Mouse (Mus musculus): ENCODE data around the gene Pecam1. TPM values are rescaled to one million over a fixed set of nuclear protein-coding genes. Genes with fewer than 3 reads are reported as not detected.
A peak's percentile ranks its signal among the peaks of the same experiment; 100 is the strongest.
"Not testable (repeated sequence)": the region's sequence is repeated elsewhere in the genome, so short reads cannot be mapped to it uniquely, and the experiment has no call there.

Gene Pecam1
- total RNA-seq, 2 experiments from 2014 or later, result 18.5 to 19.7 TPM

GRCm38 (mm10) chr11:106773061-106773460 is 22.6 kb upstream of the Pecam1 start:
- no peak for DNase-seq (ENCODE audit: low spot score in 2 of 2)

GRCm38 (mm10) chr11:106770195-106770974 is 20.0 kb upstream of the Pecam1 start:
- DNase-seq (ENCODE audit: low spot score in 2 of 2), result peak in 1 of 2 experiments; percentile 34

DNA sequence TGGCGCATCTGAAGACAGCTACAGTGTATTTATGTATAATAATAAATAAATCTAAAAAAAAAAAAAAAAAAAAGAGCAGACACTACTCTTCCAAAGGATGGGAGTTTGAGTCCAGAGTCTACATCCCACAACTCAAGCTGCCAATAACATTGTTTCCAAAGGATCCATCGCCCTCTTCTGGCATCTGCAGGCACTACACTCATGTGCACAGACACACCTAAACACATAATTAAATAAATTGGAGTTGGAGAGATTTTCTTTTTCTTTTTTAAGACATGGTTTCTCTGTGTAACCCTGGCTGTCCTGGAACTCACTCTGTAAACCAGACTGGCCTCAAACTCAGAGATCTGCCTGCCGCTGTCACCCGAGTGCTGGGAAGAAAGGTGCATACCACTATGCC is 17.1 kb upstream of the Pecam1 start:
- DNase-seq (ENCODE audit: low spot score in 2 of 2), result no peak

DNA sequence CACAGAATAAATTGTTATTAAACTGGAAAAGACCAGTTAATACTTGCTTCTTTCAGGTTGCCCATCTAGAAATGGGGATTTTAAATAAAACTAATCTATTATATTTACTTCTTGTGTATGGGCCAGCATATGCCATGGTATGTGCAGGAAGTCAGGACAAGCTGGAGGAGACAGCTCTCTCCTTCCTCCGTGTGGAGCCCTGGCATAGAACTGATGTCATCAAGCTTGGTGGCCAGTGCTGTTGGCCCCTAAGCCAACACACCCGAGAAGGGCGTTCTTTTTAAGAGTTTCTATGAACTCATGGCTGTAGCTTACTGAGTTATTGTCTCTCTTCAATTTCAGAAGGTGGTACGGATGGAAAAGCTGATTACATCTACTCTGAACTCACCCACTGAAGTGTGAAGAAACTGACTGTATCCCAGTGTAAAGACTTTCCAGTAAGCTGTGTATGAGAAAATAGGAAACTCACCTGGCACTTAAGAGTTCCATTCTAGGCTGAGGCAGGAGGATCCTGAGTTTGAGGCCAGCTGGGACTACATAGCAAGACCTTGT is 16.3 kb upstream of the Pecam1 start:
- DNase-seq (ENCODE audit: low spot score in 2 of 2), result no peak

GRCm38 (mm10) chr11:106762800-106763185 is 12.4 kb upstream of the Pecam1 start:
- DNase-seq (ENCODE audit: low spot score in 2 of 2), result no peak

DNA sequence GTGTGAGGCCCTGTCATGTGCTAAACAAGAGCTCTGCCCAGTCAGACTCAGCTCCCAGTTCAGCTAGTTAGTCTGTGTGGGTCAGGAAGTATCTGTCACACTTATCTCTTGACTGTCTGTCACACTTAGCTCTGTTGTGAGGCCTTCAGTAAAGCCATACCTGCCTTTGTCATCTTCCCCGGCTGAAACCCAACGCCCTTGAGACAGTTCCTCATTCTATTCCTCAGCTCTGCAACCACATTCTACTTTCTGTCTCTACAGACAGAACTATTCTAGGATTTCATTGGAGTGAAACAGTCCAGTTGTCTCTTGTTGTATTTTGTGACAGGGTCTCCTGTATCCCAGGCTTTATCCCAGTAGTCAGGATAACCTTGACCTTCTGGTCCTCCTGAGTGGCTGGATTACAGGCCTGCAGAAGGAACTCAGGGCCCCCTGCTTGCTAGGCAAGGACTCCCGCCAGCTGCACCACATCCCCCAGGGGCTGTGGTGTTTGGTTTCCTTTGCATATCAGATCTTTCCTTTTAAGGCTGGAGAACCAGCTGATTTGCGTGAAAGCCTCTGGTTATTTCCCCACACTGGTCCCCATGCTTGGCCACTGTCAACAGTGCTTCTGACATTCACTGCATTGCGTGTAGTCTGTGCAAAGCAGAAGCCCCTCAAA is 11.8 kb upstream of the Pecam1 start:
- DNase-seq (ENCODE audit: low spot score in 2 of 2), result peak in 1 of 2 experiments; percentile 22

- no peak for DNase-seq (ENCODE audit: low spot score in 2 of 2)
Measured at GRCm38 (mm10) chr11:106760511-106760910, 10.1 kb upstream of the Pecam1 start.

DNA sequence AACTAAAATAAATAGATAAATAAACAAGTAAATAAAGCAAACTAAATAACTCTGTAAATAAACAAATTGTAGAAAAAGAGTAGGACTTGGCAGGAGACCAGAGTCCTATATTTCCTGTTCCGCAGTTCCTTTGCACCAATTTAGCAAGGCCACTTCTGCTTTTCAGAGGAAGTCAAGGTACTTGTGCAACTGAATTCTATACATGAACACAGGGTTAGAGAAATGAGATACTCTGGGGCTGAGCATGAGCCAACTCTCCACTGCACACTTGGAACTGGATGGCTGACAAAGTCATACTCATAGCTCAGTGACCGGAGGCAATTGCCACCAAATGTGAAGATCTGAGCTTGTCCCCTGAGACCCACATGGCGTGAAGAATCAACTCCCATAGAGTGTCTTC is 8.6 kb upstream of the Pecam1 start:
- DNase-seq (ENCODE audit: low spot score in 2 of 2), result no peak

DNA sequence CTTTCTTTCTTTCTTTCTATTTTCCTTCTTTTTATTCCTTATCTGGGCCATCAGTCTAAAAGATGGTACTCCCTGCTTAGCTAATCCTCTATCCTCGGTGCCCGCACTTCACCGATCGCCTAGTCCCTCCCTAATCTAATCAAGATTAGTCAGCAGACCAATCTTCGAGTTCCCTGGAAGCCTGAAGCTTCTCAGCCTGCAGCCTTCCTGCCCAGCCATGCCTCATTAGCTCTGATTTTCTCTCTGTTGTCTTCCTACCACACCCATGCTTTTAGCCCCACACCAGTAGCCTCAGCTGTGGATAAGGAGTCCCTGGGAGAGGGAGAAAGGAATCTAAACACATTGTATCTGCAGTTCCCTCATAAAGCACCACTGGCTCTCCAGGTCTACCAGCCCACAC is 5.2 kb upstream of the Pecam1 start:
- DNase-seq (ENCODE audit: low spot score in 2 of 2), result no peak

- DNase-seq (ENCODE audit: low spot score in 2 of 2), result no peak
Measured at GRCm38 (mm10) chr11:106753314-106753713, 2.9 kb upstream of the Pecam1 start.

- no peak for DNase-seq (ENCODE audit: low spot score in 2 of 2)
Measured at GRCm38 (mm10) chr11:106752103-106752502, 1.7 kb upstream of the Pecam1 start.

DNA sequence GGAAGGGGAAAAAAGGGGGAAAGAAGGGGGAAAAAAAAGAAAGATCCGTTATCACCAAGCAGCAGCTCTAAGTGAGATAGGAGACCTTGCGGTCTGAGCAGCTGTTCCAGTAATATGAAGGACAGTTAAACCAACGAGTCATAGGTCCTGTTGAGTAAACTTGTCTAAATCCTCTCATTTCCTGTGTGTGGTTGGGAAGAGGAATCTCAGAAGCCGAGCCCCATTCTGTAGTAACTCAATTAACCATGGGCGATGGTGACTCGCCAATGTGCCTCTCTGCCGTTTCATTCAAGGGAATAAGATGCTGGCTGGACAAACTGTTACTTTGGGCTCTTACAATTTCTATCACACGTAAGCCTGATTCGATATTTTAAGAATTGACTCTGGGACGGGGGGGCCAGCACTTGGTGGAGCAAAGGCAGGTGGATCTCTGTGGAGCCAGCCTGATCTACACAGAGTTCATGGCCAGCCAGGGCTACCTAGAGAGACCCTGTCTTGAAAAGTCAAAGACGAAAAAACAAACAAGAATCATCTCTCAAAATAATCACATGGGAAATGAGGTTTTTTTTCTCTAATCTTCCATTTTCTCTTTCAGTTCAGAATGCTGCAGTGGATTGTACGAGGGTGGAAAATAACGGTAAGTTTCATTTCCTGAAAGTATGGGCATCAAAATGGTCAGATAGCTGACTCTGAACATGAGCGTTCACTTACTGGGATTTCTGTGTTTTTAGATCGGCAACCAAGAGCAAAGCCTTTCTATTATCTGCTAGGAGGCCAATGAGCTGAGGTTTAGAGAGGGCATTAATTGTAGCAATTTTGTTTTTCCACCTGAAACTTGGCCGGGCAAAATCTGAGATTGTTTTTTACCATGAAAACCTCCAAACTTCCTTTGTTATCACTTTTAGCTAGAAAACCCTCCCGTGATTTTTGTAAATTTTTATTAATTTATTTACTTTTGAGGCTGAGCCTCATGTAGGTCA is 901 bp upstream of the Pecam1 start, which contains the start of gene Milr1:
Milr1 (plus strand) TSS at position 188 of the 980 bp plus-strand sequence.
- no peak for DNase-seq (ENCODE audit: low spot score in 2 of 2)

DNA sequence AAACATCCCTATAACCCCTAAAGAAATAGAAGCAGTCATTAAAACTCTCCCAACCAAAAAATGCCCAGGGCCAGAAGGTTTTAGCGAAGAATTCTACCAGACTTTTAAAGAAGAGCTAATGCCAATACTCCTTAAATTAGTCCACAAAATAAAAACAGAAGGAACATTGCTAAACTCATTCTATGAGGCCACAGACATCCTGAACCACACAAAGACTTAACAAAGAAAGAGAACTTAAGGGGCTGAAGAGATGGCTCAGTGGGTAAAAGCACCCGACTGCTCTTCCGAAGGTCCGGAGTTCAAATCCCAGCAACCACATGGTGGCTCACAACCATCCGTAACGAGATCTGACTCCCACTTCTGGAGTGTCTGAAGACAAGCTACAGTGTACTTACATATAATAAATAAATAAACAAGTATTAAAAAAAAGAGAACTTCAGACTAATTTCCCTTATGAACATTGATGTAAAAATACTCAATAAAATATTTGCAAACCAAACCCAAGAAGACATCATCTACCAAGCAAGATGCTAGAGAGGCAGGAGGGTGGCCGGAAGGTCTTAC is 789 bp downstream of the Pecam1 start:
- DNase-seq (ENCODE audit: low spot score in 2 of 2), result not testable (repeated sequence)

- no peak for DNase-seq (ENCODE audit: low spot score in 2 of 2)
Measured at GRCm38 (mm10) chr11:106744949-106745348, 5.5 kb downstream of the Pecam1 start.

DNA sequence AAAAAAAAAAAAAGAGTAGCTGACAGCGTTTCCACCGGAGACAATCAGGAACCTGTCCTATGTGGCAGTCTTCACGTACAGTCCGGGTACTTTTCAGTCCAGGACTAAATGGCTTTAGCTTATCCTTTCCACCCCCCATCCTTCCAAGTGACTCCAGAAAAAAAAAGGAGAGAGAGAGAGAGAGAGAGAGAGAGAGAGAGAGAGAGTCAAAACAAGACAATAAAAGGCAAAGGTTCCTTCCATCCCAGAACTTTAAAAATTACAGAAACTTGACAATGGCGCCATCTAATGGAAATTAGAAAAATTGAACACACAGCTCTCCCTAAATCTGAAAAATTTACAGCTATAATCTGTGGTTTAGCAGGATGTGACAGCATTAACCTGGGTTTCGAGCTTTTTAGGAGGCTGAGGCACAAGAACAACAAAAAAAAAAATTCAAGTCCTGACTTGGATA is 8.0 kb downstream of the Pecam1 start:
- no peak for DNase-seq (ENCODE audit: low spot score in 2 of 2)

GRCm38 (mm10) chr11:106741826-106742225 is 8.6 kb downstream of the Pecam1 start:
- no peak for DNase-seq (ENCODE audit: low spot score in 2 of 2)

- DNase-seq (ENCODE audit: low spot score in 2 of 2), result peak in 1 of 2 experiments; percentile 22
Measured at GRCm38 (mm10) chr11:106741232-106741631, 9.2 kb downstream of the Pecam1 start.

- DNase-seq (ENCODE audit: low spot score in 2 of 2), result not testable (repeated sequence)
Measured at GRCm38 (mm10) chr11:106740724-106741123, 9.7 kb downstream of the Pecam1 start.

GRCm38 (mm10) chr11:106739116-106739515 is 11.3 kb downstream of the Pecam1 start:
- DNase-seq (ENCODE audit: low spot score in 2 of 2), result no peak

GRCm38 (mm10) chr11:106737178-106737621 is 13.2 kb downstream of the Pecam1 start:
- DNase-seq (ENCODE audit: low spot score in 2 of 2), result peak; percentile 34 to 54

DNA sequence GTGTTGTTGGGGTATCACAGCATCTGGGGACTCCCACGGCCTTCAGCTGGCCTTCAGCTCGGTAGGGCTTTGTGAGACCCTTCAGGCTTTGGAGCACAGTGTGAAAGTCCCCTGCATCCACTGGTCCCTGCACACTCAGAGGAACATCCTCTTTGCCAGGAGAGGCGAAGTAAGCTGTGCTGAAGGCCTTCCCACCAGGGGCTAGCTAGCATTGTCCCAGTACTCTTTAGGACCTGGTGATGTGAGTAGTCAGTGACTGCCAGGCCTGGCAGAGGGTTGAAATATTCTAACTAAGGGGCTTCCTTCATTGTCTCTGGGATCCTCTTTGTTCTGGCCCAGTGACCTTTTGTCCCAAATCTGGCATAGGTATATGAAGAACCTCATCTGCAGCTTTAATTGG is 13.8 kb downstream of the Pecam1 start:
- no peak for DNase-seq (ENCODE audit: low spot score in 2 of 2)

Measured in layer of hippocampus, postnatal 10 days (tissue).